Mouse (Mus musculus) retina, postnatal 7 days (tissue): Measurements from ENCODE around the gene Gm20521.

ENCODE experiments used
- DNase-seq: peaks from one replicate; pipeline ENCODE4 v3.0.0-alpha.2; 2012; ENCODE audit warnings: low read depth, low spot score

The Gm20521 gene

DNA sequence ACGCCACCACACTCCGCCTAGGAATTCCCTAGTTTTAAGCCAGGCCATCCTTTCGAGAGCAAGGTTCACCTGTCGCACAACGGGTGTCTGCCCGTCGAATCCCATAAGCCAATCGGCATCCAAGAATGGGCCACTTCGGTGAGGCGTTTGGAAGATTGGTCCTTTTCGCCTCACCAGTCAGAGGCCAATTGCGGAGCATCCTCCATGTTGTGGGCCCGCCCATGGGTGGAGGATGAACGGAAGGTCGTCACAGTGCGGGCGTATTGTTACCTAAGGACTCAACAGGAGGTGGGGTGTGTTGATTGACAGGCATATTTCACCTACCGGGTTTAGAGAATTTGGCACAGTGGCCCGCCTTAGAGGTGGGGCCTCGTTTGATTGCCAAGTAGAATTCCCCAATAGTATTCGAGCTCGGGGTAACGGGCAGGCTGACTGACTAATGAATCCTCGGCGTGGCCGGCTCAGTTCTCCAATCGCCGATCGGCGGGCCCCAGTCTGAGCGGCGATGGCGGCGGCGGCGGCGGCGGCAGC is 10.5 kb downstream of the Gm20521 start:
- DNase-seq = peak; percentile 98

DNA sequence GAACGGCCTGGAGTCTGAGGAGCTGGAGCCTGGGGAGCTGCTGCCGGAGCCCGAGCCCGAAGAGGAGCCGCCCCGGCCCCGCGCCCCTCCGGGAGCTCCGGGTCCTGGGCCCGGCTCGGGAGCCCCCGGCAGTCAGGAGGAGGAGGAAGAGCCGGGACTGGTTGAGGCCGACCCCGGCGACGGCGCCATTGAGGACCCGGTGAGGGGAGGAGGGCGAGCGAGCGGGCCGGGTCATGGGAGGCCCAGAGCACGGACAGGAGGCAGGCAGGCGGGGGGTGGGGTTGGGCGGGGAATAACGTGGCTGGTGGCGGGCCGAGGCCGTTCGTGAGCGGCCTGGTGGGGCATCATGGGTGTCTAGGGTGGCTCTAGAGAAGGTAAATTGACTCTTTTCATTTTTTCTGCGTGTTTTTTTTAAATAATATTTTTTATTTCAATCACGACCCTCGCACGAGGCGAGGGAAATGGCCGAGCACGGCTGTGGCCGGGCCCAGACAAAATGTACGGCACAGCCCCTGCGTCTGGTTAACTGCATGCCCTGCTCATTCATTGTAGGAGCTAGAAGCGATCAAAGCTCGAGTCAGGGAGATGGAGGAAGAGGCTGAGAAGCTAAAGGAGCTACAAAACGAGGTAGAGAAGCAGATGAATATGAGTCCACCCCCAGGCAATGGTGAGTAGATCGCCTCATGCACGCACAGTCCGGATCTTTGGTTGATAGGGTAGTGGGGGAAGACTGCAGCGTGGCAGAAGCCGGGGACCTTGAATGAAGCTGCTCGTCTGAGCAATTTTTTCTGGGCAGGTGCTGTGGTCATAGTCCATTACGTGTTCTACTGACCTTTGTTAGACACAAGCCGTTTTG is 11.3 kb downstream of the Gm20521 start:
- no peak for DNase-seq

DNA sequence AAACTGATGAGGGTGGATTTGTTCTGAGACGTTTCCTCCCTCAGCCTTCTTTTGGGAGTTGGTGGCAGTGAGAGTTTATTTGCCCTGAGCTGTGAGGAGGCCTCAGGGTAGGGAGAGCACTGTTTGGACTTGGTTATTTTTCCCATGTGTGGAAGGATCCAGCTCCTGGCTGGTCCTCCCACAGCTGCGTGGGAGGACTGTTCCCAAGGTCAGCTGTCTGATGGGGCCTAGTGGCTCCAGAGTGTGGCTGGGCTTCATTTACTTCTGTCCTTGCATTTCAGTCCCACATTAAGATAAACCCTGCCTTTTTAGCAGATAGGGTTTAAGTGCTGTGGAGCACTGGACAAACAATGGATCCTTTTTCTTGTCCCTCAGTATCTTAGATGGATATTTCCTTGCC is 14.2 kb downstream of the Gm20521 start:
- no peak for DNase-seq

DNA sequence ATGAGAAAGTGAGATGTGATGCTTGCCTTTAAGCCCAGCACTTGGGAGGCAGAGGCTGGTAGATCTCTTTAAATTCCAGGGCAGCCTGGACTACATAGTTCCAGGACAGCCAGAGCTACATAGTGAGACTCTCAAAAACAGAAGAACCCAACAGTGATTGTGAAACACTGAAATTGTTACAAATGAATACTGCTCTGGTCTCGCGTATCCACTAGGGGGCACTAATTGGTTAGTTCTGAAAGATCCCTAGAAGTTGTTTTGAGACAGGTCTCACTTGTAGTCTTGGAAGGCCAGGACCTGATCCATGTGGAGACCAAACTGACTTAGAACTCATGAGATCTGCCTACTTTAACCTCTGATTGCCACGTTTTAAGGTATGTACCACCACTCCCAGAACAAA is 17.1 kb downstream of the Gm20521 start:
- DNase-seq = no peak

DNA sequence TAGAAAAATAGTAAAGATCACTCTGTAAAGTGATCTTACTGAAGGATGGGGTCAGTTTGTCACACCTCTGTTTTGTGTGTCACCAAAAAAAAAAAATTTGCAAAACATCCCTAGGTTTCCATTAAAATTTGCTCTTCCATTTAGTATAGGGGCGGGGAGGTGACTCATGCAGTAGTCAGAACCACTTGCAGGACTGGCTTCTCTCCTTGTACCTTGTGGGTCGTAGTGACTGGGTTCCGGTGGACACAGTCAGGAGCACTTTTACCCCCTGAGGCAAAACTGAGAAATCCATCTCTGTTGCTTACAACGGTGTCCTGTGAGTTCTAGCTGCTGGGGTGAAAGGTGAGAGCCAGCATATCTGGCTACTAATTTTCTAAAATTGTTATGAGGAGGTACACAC is 20.4 kb downstream of the Gm20521 start:
- no peak for DNase-seq

DNA sequence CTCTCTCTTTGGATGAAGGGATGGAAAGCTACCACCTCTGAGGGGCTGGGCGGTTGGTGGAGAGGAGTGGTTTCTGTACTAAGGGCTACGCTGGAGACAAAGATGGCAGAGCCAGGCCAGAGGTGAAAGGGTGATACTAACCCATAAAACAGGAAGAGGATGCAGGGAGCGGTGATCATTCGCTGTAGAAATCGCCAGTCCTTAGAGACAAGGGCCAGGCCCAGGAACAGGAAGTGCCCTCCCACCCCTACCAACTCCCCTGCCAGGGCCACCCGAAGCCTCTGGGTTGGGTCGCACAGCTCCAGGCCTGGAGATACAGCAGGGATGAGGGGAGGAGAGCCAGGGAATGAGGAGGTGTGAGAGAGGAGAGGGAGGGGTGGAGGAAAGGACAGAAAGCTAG is 25.4 kb downstream of the Gm20521 start:
- no peak for DNase-seq

DNA sequence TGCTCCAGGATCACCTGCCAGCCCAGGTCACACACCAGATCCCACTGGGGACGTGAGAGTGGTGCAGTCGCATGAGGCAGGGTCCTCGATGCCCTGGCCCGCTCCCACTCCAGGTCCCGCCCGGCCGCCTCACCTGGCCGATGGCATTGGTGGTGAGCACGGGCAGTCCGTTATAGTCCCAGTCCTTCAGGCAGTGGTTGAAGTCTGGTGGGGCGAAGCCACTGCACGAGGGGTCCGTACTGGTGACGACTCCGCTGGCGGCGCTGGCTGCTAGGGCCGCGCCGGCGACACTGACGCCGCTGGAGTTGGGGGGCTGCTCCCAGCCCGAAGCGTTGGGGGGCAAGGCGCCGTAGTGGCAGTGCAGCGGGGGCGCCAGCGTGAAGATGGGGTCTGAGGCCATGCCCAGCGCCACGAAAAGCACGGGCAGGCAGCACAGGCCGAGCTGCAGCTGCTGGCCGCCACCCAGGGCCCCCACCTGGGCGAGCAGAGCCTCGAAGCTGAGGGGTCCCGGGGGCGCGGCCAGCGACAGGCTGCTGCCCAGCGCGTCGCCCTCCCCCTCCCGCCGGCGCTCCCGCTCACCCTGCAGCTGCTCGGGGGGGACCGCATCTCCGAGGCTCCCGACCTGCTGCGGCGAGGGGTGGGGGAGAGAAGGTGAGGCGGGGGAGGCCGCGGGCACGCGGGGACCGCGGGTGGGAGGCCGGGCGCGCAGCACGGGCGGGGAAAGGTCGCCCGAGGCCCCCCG is 29.0 kb downstream of the Gm20521 start:
- no peak for DNase-seq

DNA sequence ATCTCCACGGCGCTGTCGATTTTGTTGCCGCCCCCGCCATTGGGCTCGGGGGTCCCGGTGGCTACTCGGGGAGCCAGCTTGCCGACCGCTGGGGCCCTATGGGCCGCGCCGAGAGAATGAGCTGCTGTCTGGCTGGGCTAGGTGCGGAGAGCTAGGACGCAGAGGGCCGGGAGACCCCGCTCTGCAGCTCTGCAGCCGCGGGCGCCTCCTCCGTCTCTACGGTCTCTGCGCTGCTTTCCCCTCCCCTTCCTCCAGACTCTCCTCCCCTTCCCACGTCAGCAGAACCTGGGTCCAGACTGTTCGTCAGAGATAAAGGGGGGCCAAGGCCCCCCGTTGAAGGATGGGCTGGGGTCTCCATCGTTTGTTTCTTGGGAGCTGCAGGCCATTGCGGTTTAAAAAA is 29.6 kb downstream of the Gm20521 start, which contains the start of gene Slc22a17:
Gene Slc22a17 (minus strand): TSS at position 247 of the 400 bp plus-strand sequence.
- DNase-seq = peak; percentile 37

DNA sequence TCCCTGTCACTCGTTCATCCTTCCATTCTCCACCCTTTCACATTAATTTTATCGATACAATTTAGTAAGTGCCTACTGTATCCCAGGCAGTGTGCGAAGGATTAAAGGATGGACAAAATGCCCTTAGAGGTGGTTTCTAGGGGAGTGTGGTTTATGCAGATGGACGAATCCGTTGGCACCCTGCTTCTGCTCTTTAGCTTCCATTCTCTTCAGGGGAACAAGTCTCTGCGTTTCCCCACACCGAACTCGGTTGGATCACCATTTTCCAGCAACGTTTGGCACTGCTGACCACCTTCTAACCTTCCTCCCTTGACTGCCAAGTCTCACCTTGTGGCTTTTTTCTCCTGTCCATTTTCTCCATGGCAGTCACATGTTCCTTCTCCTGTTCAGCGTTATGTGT is 30.1 kb downstream of the Gm20521 start:
- no peak for DNase-seq

DNA sequence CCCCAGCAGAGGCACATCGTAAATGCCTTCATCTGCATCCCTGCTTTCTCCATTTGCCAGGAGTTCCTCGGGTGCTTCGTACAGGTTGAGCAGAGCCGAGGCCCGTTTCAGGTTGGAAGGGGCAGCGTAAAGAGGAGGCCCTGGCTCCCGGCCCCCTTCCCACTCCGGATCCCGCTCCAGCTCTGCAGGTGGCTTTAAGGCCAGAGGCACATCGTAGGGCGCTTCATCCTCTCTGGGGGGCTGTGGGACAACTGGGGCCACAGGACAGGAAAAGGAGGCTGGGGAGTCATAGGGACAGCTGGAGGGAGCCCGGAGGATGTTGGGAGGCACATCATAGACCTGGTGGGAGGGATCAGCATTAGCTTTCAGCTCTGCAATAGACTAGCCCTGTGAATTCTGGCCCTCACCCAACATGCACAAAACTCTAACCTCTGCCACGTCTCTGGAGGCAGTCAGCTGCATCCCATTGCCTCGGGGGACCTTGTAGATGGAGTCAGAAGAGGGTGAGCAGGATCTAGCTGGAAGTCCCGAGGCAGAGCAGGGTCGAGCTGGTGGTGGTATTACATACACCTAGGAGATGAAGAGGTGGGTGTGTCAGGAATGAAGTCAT is 36.9 kb downstream of the Gm20521 start:
- no peak for DNase-seq

DNA sequence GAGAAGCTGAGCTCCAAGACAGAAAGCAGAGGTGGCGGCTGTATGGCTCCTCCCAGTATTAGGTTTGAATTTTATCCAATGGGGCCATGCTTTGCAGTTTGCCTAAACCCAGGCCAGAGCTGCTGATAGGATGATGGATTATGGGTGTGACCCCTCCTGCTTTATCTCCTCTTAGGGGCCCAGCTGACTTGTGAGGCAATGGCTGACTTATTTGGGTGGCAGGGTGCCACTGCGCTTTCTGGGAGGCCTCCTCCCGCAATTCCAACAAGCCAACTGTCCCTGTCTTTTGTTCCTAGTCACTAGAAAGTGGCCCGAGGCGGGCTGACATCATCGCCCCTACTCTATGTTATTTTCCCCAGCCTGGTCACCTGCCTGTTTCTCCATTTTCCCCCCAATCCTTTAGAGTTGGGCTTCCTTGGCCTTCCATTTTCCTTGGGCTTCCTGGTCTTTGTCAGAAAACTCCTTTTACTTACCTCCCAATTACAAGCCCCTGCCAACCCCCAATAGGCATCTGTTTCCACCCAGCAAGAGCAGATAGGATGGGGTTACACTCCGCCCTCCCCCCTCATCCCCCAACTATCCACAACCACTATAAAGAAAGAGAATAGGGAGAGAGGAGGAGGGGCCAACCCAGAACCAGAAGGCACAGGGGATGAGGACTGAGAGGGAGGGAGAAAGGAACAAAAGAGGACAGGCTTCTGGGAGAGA is 41.6 kb downstream of the Gm20521 start:
- DNase-seq = no peak

DNA sequence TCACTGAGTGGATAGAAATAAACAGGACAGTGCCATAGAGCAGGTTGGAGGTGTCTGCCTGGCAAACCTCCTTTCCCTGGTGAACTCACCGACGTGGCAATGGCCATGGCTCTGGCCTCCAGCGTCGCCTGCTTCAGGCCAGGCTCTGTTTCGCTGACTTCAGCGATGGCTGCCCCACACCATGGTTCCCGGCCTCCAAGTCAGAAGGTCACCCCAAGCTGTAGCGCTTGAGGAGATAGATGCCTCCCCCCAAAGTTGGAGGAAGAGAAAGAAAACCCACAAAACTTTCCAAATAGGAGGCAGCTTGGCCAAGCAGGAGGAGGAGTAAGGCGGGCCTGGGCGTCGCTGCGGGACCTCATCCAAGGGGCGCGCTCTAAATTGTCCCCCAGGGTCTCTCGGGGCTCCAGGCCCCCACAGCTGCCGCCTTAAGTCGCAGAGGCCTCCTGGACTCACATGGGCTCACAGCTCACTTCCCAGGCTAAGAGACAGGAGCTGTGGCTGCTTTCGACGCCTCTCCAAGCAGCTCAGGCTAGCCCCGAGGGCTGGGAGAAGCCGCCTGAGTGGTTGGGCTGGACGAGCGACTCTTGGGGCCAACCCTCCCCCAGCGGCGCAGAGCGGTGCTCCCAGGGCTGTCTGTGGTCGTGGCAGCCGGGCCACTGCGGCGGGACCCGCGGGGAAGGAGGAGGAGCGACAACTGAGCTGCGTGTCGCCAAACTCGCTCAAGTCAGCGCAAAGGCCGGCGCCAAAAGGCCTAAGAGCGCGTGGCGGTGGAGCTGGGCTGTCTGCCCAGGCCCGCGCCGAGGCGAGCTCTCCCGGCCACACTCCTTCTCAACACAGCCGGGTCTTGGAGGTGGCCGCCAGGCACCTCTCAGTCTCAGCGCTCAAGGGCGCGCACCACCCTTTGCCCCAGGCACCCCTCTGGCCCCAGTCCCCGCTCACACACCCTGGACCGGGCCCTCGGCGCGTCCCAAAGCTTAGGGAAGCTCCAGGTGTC is 42.4 kb downstream of the Gm20521 start, which contains the start of gene Efs:
Gene Efs (minus strand): TSS at position 778 of the 994 bp plus-strand sequence.
- no peak for DNase-seq

DNA sequence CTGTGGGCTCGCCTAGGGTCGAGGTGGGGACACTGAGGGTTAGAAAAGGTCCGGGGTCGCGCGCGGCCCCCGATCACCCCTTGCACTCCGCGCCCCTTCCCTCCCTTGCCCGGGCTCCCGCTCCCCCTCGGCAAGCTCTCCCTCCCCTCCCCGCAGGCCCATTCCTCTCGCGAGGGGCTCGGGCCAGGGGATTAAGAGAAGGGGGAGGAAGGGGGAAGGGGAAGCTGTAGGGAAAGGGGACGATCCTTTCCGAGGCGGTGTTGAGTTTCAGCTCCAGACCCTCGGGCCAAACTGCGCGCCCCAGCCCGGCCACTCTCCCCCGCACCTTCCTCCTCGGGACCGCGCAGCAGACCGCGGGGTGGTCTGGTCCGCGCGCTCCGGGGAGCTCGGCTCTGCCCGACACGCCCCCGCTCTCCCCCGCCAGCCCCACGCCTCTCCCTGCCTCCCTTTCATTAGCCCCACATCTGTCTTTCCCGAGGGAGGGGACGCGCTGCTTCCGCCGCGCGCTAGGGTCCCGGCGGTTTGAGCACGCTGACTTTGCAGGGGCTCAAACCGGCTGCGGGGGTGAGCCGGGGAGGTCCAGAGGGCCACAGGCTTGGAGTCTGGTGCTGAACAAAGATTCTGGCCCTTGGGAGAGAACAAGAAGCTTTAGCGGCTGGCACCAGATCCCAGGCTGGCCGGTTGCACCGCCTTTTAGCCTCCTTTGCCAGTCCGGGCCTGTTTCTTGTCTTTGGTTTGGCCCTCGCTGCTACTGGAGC is 43.3 kb downstream of the Gm20521 start:
- DNase-seq = peak; percentile 51

DNA sequence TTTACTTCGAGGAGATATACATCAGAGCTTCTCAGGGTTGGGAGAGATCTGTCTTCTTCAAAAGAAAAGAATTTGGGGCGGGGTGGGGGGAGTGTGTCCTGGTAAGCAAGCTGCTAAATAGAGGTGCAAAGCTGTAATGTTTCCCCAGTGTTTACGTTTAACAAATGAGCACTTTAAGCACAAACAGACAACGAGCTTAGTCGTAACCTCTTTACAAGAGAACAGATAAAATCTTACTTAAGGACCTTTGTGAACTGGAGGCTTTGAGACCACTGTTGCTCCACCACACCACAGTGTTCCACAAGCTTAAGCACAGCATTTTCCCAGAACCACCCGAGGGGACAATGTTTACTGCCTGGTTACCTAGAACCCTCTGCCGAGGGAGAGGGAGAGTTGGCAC is 44.1 kb downstream of the Gm20521 start:
- DNase-seq = no peak

DNA sequence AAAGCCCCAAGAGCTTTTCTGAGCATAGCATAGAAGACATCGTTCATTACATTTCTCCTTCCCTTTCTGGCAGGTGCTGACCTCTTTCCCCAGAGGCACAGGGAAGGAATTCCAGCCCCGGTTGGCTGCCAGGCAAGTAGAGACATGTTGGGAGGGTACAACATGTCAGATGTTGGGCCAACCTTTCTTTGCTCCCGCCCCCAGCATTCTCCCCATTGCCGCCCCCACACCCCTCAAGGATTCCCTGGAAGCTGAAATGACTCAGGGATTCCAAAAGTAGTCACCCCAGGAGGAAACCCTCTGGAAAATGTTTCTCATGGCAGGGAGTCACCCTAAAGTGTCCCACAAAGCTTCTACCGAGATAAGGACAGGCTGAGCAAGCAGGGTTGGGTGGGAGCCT is 46.6 kb downstream of the Gm20521 start:
- no peak for DNase-seq

DNA sequence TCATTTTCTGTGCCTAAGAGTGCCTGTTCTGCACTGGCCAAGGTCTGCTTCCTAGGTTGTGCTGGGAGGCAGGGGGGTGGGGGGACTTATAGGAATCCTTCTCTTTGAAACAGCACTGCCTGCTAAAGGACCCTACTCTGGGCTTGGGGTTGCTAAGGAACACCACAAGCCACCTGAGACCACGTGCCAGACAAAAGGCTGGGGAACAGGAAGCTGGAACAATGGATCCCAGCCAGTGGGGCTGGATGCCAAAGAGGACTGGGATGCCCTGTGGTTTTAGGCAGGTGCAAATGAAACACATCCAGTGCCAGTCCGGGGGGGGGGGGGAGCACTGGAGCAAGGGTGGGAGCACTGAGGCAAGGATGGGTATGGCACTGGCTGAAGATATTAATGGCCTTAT is 47.2 kb downstream of the Gm20521 start:
- no peak for DNase-seq

DNA sequence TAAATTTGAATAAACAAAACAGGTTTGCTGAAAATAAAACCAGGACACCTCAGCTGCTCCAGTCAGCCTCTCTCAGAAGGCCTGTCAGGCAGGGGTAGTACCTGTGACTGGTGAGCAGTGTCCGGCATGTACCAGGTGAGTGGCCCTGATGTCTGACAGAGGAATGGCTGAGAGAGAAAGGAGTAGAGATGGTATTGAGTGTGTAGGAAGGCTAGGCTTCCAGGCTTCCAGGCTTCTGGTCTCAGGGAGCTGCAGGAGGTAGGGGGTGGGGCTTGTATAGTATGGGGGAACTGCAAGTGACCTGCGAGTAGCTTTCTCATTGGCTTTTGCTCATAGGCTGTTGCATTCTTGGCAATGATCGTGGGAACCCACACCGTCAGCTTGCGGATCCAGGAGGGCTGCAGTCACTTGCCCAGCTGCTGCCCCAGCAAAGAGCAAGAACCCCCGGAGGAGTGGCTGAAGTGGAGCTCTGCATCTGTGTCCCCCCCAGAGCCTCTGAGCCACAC is 49.5 kb downstream of the Gm20521 start, which contains the start of gene Il25:
Gene Il25 (plus strand): TSS at position 51 of the 506 bp plus-strand sequence.
- no peak for DNase-seq

DNA sequence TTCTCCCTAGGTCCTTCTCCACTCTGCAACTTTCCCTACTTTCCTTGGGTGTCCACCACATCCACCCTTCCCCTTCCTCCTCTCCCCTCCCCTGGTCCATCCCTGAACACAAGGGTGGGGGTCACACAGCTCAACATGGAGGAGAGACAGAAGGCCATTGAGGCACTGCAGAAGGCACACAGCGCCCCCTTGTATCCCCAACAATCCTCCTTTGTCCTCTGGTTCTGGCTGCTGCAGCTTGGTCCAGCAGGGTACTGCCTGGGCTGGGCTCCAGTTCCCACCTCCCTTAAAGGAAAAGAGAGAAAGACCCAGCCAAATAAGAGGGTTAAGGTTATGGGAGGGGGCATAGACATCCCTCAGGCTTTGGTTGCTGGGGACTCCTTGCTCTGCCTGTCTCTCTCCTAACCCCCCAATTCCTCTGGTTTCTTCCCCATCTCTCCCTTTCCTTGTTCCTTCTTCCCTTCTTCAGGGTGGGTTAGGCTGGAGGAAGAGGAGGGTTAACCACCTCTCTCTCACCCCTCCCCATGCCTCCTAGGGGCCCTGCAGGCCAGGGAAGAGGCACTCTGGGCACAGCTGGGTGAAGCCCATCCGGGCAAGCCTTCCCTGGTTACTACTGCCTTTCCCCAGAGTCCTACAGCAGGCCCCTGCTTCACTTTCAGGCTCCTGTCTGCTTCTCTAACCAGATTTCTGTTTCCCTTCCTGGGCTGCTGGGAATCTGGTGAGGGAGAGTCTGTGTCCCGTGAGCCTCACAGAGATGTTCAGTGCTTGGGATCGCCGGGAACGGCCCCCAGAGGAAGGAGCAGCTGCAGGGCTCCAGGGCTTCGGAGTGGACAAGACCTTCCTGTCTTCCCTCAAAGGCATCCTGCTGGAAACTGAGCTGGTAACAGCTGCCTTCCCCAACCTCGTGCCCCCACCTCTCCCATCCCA is 52.9 kb downstream of the Gm20521 start, which contains the start of gene Cmtm5:
Gene Cmtm5 (plus strand): TSS at position 358 of the 927 bp plus-strand sequence.
- no peak for DNase-seq
